Mouse (Mus musculus): ENCODE measurements around the gene Csnk2a1. TPM values are rescaled to one million over a fixed set of nuclear protein-coding genes. Genes with fewer than 3 reads are reported as not detected.
A peak's percentile ranks its signal among the peaks of the same experiment; 100 is the strongest.

Gene Csnk2a1
- polyA plus RNA-seq, 1 experiment from 2014 or later = 57.8 TPM

DNA sequence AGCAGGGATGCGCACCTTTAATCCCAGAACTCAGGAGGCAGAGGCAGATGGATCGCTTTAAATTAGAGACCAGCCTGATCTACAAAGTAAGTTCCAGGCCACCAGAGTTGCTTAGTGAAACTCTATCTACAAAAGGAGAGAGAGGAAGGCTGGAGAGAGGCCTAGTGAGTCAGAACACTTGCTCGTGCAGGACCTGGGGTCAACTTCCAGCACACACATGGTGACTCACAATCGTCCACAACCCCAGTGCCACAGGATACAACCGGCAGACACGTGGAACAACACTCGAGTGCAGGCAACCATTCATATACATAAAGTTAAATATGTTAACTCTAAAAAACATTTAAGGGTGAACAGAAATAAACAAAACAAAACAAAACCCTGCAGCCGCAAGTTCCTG is 100.0 kb downstream of the Csnk2a1 start:
- no peak overlapping the region for H3K4me3 ChIP-seq (ENCODE audit: low read depth, low read length)
- no peak overlapping the region for H3K27ac ChIP-seq (replicated peaks; ENCODE audit: low read depth, low read length)
- H3K4me2 ChIP-seq (ENCODE audit: low read depth, low read length) = no peak overlapping the region
- no peak for DNase-seq (ENCODE audit: low spot score)
- WGBS = 83% methylated on average over 8 of the region's 8 CpGs
- ATAC-seq (replicated peaks; ENCODE audit: insufficient number of reproducible peaks, low FRiP score, low TSS enrichment, low read depth) = no peak
- H3K4me1 ChIP-seq (ENCODE audit: control insufficient read depth, insufficient read depth, low read length) = peaks cover 2% of the 10 kb centered on the region; the same call in 1 of the 2 replicates
- peaks cover 4% of the 10 kb centered on the region for H3K36me3 ChIP-seq (replicated peaks; ENCODE audit: control insufficient read depth, insufficient read depth, low read depth, low read length)
- no peaks in the 10 kb centered on the region for H3K27me3 ChIP-seq (ENCODE audit: control insufficient read depth, insufficient read depth, low read length)
- H3K9ac ChIP-seq (replicated peaks; ENCODE audit: low read length) = no peak overlapping the region
- no peaks in the 10 kb centered on the region for H3K9me3 ChIP-seq (replicated peaks; ENCODE audit: control insufficient read depth, low read length)

DNA sequence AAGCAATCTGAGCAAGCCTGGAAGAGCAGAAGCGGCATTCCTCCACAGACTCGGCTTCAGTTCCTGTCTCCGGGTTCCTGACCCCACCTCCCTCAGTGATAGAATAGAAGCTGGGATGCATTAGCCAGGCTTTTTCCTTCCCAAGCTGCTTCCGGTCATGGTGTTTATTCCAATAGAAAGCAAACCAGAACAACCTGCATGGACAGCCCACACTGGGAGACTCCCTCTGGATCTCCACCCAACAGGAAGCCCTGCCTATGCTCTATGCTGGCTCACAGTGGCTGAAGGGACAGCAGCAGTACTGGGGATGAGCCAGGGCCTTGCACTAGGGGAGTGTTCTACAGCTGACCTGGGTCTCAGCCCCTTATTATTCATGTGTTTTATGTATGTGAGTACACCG is 101.3 kb downstream of the Csnk2a1 start:
- Histone ChIP-seq H3K27ac (replicated peaks; ENCODE audit: low read depth, low read length) (no peak overlapping the region), H3K4me3 (ENCODE audit: low read depth, low read length) (no peak overlapping the region), H3K36me3 (replicated peaks; ENCODE audit: control insufficient read depth, insufficient read depth, low read depth, low read length) (peaks cover 4% of the 10 kb centered on the region), H3K4me2 (ENCODE audit: low read depth, low read length) (no peak overlapping the region), H3K4me1 (ENCODE audit: control insufficient read depth, insufficient read depth, low read length) (peaks cover 2% of the 10 kb centered on the region; the same call in 1 of the 2 replicates), H3K9me3 (replicated peaks; ENCODE audit: control insufficient read depth, low read length) (no peaks in the 10 kb centered on the region), H3K9ac (replicated peaks; ENCODE audit: low read length) (no peak overlapping the region; the same call in 1 of the 2 replicates), H3K27me3 (ENCODE audit: control insufficient read depth, insufficient read depth, low read length) (no peaks in the 10 kb centered on the region)
- DNase-seq (ENCODE audit: low spot score) (no peak), ATAC-seq (replicated peaks; ENCODE audit: insufficient number of reproducible peaks, low FRiP score, low TSS enrichment, low read depth) (no peak)
- WGBS = 57% methylated on average over 5 of the region's 5 CpGs

- Histone ChIP-seq H3K9me3 (replicated peaks; ENCODE audit: control insufficient read depth, low read length) (no peaks in the 10 kb centered on the region), H3K4me1 (ENCODE audit: control insufficient read depth, insufficient read depth, low read length) (peaks cover 2% of the 10 kb centered on the region; the same call in 1 of the 2 replicates), H3K4me2 (ENCODE audit: low read depth, low read length) (peak overlapping the region; percentile 72), H3K9ac (replicated peaks; ENCODE audit: low read length) (peak overlapping the region; percentile 18; the same call in 1 of the 2 replicates), H3K36me3 (replicated peaks; ENCODE audit: control insufficient read depth, insufficient read depth, low read depth, low read length) (no peaks in the 10 kb centered on the region; the same call in none of the 2 replicates), H3K27me3 (ENCODE audit: control insufficient read depth, insufficient read depth, low read length) (no peaks in the 10 kb centered on the region), H3K4me3 (ENCODE audit: low read depth, low read length) (peak overlapping the region; percentile 61; the same call in 1 of the 2 replicates), H3K27ac (replicated peaks; ENCODE audit: low read depth, low read length) (no peak overlapping the region)
- 62% methylated on average over 7 of the region's 7 CpGs for WGBS
- ATAC-seq (replicated peaks; ENCODE audit: insufficient number of reproducible peaks, low FRiP score, low TSS enrichment, low read depth) (no peak), DNase-seq (ENCODE audit: low spot score) (no peak)
Measured at GRCm38 (mm10) chr2:152330858-152331423, 104.3 kb downstream of the Csnk2a1 start.

Other genes with a start within 250 kb of the Csnk2a1 start
- gene Fam110a, start 246.6 kb upstream of the Csnk2a1 start, polyA plus RNA-seq (2014; fragmentation: Nextera tagmentation; extraction: Ambion mirVana) = 31.7 and 34.8 TPM in 2 replicates
- 0.36 and 0.72 TPM in 2 replicates for gene Slc52a3, start 230.3 kb upstream of the Csnk2a1 start, polyA plus RNA-seq (2014; fragmentation: Nextera tagmentation; extraction: Ambion mirVana)
- gene Scrt2, start 145.3 kb upstream of the Csnk2a1 start, polyA plus RNA-seq (2014; fragmentation: Nextera tagmentation; extraction: Ambion mirVana) = 1.9 and 2.6 TPM in 2 replicates
- gene Srxn1, start 121.3 kb upstream of the Csnk2a1 start, polyA plus RNA-seq (2014; fragmentation: Nextera tagmentation; extraction: Ambion mirVana) = 10.0 and 10.6 TPM in 2 replicates
- gene Tcf15, start 83.3 kb upstream of the Csnk2a1 start, polyA plus RNA-seq (2014; fragmentation: Nextera tagmentation; extraction: Ambion mirVana) = 11.3 and 12.2 TPM in 2 replicates
- gene Tbc1d20, start 67.0 kb downstream of the Csnk2a1 start, polyA plus RNA-seq (2014; fragmentation: Nextera tagmentation; extraction: Ambion mirVana) = 25.4 and 26.4 TPM in 2 replicates
- 58.2 and 64.9 TPM in 2 replicates for gene Rbck1, start 105.8 kb downstream of the Csnk2a1 start, polyA plus RNA-seq (2014; fragmentation: Nextera tagmentation; extraction: Ambion mirVana)
- 1.4 and 1.7 TPM in 2 replicates for gene Trib3, start 117.2 kb downstream of the Csnk2a1 start, polyA plus RNA-seq (2014; fragmentation: Nextera tagmentation; extraction: Ambion mirVana)
- gene Nrsn2, start 149.8 kb downstream of the Csnk2a1 start, polyA plus RNA-seq (2014; fragmentation: Nextera tagmentation; extraction: Ambion mirVana) = 3.0 and 4.2 TPM in 2 replicates
- 19.6 and 20.7 TPM in 2 replicates for gene Sox12, start 171.2 kb downstream of the Csnk2a1 start, polyA plus RNA-seq (2014; fragmentation: Nextera tagmentation; extraction: Ambion mirVana)
- 61.6 and 67.7 TPM in 2 replicates for gene Zcchc3, start 188.2 kb downstream of the Csnk2a1 start, polyA plus RNA-seq (2014; fragmentation: Nextera tagmentation; extraction: Ambion mirVana)
- gene 6820408C15Rik, start 188.7 kb downstream of the Csnk2a1 start, polyA plus RNA-seq (2014; fragmentation: Nextera tagmentation; extraction: Ambion mirVana) = 0.17 and 0.24 TPM in 2 replicates
- gene Defb23, start 237.8 kb downstream of the Csnk2a1 start, polyA plus RNA-seq (2014; fragmentation: Nextera tagmentation; extraction: Ambion mirVana) = not detected in 2 replicates